Mouse (Mus musculus) left cerebral cortex, adult 18-20 months (tissue): ENCODE data around the gene Hint1. TPM values are rescaled to one million over a fixed set of nuclear protein-coding genes. Genes with fewer than 3 reads are reported as not detected.

Source experiments
- total RNA-seq, 2 experiments: library from RNA; stranded (reverse); gene quantifications; 2 replicates each; pipeline ENCODE4 v1.2.3; 2021

Gene Hint1
- total RNA-seq, 2 experiments from 2014 or later, result 262 to 270 TPM

Other genes with a start within 250 kb of the Hint1 start
- gene Cdc42se2, start 78.7 kb upstream of the Hint1 start, total RNA-seq, result 100 to 1,000 TPM; 117 to 125 TPM
- 10 to 100 TPM; 30.1 to 31.1 TPM for gene Lyrm7, start 5.5 kb upstream of the Hint1 start, total RNA-seq
- 10 to 100 TPM in 1 of 2 experiments, 1 to 10 TPM in 1; 8.6 to 10.3 TPM for gene Gpx3, start 36.1 kb downstream of the Hint1 start, total RNA-seq
- gene Tnip1, start 96.5 kb downstream of the Hint1 start, total RNA-seq, result 10 to 100 TPM; 34.7 to 35.6 TPM
- 10 to 100 TPM; 86.6 to 97.2 TPM for gene Anxa6, start 167.1 kb downstream of the Hint1 start, total RNA-seq
- under 1 TPM; 0.47 to 0.77 TPM for gene Ccdc69, start 211.7 kb downstream of the Hint1 start, total RNA-seq
- gene Gm2a, start 231.7 kb downstream of the Hint1 start, total RNA-seq, result 10 to 100 TPM; 29.1 to 30.7 TPM